Mouse (Mus musculus) neural tube, postnatal 0 days (tissue): Measurements from ENCODE around the gene Tll1. TPM values are rescaled to one million over a fixed set of nuclear protein-coding genes. Genes with fewer than 3 reads are reported as not detected.

Source experiments
- polyA plus RNA-seq: library from polyadenylated mRNA; unstranded; fragments of >200 nt; fragmentation: Nextera tagmentation; extraction: Ambion mirVana; gene quantifications from 2 replicates; pipeline ENCODE4 v1.2.1, GENCODE M21; 2015

The Tll1 gene
- 1.9 and 2.1 TPM in 2 replicates for polyA plus RNA-seq

DNA sequence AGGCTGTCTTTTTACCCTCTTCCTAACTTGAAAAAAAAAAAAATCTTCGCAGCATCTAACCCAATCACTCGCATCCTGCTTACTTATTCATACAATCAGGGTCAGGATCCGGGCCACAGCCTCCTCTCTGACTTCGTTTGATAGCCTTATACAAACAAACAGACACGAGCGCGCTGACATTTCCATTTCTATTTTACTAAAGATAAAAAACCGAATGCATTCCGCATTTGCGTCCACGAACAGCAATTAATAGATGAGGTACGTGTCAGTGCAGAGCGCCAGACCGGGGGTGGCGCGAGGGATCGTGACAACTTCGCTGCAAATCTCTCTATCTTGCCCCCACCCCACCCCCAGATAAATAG is at the start of gene Tll1:
Gene Tll1, minus strand, starts transcription at position 248 of the 362 bp plus-strand sequence.

